Mouse (Mus musculus) adrenal gland, postnatal 4 days (tissue): ENCODE results near the gene Acsl4. TPM values are rescaled to one million over a fixed set of nuclear protein-coding genes. Genes with fewer than 3 reads are reported as not detected.
A peak's percentile ranks its signal among the peaks of the same experiment; 100 is the strongest.

Experiments used
- DNase-seq, 2 experiments: peaks; one replicate each; pipeline ENCODE4 v3.0.0; 2021 to 2022; ENCODE audit warnings: low spot score in 2 of 2, mixed read lengths in 2 of 2
- long read RNA-seq, 2 experiments: library from polyadenylated mRNA; stranded (forward); transcript quantifications; one replicate each; pipeline ENCODE4 v2.0.0; 2021
- total RNA-seq, 2 experiments: library from RNA; stranded (reverse); gene quantifications; 2 replicates each; pipeline ENCODE4 v1.2.3; 2021

Acsl4 gene
- 100 to 1,000 TPM; 132 to 144 TPM for total RNA-seq
- long read RNA-seq, experiment 1, full-length matches to known transcripts: 11 of 19 reads
- long read RNA-seq, experiment 1, partial matches to known transcripts: 4 of 19 reads
- long read RNA-seq, experiment 1, other reads (novel, unspliced or antisense): 4 of 19 reads
- long read RNA-seq, experiment 2, full-length matches to known transcripts: 96 of 134 reads
- long read RNA-seq, experiment 2, partial matches to known transcripts: 16 of 134 reads
- long read RNA-seq, experiment 2, other reads (novel, unspliced or antisense): 22 of 134 reads

- DNase-seq: peak; percentile 64 to 74
Measured at GRCm38 (mm10) chrX:142390247-142390908, at the start of gene Acsl4. Gene Acsl4, minus strand, starts transcription at chrX:142390535.

- DNase-seq: no peak
Measured at GRCm38 (mm10) chrX:142437971-142438504, 47.7 kb upstream of the Acsl4 start.

GRCm38 (mm10) chrX:142432846-142433245 lies 42.5 kb upstream of the Acsl4 start:
- no peak for DNase-seq

DNA sequence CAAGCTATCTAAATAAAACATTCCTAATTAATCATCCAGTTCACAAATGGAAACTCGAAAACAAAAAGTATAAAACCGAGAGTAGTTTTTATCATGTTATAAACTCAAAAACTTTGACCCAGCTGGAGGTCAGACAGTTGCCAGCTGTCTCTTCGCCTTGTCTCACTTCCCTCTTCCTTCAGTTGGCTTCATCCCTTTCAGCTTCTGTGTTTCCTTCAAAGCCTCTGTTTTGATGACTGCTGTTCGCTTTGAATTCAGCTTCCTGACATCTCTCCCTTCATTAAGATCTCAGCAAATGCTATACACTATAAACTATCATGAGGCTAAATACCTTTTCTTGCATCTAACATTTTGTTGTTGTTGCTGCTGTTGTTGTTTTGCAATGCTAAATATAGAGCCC lies 36.8 kb upstream of the Acsl4 start:
- DNase-seq: no peak

DNA sequence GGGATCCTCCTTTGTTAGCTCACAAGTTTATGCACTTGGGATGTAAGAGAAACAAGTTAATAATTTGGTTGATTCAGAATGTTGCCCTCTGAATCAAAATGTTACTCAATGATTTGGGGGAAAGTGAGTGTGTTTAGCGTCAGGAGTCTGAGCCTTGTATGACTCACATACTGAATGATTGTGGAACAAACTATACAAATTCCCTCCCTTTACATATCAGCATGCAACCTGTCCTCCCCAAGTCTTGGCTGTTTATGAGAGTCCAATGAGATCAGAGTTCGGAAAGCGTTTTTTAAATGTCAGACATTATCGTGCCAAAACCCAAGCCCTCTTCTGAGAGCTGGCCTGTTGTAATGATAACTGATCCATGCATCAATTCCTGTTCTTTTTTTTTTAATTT lies 36.3 kb upstream of the Acsl4 start:
- DNase-seq: no peak

- DNase-seq: no peak
Measured at GRCm38 (mm10) chrX:142413884-142414283, 23.5 kb upstream of the Acsl4 start.

DNA sequence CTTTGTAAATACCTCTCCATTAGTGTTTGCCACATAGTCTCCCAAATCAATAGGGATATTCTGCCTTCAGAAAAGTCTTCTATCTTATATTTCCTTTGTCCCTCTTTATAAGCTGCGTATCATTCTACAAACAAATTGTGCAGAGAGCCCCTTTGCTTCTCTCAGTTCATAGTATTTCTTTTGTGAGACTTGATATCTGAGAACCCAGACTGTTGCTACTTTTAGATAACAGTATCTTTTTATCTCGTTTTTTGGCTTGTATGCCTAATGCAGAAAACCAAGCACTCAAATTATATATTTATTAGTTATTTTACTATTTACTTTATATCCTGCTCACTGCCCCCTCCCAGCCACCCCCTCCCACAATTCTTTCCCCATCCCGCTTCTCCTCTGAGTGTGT lies 19.7 kb upstream of the Acsl4 start:
- DNase-seq: no peak

GRCm38 (mm10) chrX:142409338-142409737 lies 19.0 kb upstream of the Acsl4 start:
- DNase-seq: no peak

DNA sequence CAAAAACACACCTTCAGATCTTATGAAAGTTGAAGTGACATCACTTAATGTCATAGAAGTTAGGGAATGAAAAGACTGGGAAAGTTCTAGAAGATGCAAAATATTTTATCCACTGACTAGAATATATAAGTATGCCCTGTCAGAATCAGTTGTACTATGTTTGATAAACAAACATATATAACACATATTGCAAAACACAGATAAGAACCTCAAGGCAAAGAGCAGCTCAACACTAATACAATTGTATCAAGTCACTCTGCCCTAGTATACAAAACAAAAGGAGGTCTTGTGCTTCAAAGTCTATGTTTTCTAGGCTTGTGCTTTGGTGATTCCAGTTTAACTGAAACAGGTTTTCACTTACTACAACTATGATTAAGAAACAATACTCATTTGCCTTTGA lies 12.8 kb upstream of the Acsl4 start:
- no peak for DNase-seq

GRCm38 (mm10) chrX:142398621-142399020 lies 8.3 kb upstream of the Acsl4 start:
- DNase-seq: no peak

DNA sequence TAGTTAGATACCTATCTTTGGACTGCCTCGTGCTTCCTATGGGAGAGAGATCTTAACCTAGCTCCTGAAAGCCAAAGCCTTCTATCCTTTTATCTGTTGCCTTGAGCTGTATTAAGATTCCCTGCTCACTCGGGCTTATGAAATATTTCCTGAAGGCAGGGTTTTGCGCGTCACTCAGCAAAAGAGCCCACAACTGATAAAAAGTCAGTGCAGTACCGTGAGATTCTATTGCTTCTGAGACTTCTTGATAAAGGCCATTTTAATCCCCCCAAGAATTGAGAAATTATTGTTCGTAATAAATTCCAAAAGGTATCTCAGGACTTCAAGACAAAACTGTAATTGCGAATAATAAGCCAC lies 552 bp upstream of the Acsl4 start:
- DNase-seq: no peak

DNA sequence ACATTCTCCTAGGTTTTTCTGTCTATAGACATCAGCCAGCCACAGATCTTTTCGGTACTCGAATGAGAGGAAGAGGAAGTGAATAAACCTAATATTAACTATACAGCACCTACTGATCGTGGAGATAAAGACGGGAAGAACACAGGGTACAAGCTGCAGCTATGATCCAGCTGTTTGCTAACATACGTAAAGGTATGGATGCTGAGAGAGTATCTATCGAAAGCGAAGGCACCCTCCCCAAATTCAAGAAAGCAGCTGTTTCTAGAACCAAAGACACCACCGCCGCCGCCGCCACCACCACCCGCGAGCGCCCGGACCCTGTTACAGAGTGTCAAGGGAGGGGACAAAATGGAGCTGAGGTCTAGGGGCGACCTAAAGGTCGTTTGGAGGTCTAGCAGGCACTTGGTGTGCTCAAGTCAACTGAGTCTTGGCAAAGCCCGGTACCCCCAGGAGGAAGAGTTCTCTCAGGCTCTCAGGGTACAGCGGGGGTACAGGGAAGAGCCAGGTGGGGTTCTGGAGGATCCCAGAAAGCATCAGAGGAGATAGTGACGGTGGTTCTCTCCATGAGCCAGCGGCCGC lies 665 bp downstream of the Acsl4 start:
- no peak for DNase-seq

DNA sequence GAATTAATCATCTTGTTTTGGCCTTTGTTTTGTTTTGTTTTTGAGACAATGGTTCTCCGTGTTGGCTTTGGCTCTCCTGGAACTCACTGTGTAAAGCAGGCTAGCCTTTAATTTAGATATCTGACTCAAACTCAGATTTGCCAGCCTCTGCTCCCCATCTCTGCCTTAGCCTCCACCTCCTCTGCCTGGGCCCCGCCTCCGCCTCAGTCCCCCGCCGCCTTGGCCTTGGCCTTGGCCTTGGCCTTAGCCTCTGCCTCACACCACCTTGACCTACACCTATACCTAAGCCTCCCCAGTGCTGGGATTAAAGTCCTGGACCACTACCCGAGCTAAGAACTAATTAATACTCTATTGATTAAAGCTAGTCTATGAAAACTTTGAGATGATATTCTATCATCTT lies 2.2 kb downstream of the Acsl4 start:
- DNase-seq: no peak

DNA sequence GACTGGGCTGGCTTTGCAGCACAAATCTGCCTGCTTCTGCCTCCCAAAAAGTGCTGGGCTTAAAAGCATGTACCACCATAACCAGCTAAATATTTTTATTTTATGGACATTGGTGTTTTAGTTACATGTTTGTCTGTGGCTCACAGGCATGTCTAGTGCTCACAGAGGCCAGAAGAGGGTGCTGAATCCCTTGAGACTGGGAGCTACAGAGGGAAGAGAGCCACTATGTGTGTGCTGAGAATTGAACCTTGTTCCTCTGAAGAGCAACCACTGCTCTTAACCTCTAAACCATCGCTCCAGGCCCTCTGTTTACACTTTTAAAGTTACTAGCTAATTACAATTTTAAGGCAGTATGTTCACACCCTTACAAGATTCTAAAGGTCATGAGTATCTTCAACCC lies 2.7 kb downstream of the Acsl4 start:
- DNase-seq: no peak

DNA sequence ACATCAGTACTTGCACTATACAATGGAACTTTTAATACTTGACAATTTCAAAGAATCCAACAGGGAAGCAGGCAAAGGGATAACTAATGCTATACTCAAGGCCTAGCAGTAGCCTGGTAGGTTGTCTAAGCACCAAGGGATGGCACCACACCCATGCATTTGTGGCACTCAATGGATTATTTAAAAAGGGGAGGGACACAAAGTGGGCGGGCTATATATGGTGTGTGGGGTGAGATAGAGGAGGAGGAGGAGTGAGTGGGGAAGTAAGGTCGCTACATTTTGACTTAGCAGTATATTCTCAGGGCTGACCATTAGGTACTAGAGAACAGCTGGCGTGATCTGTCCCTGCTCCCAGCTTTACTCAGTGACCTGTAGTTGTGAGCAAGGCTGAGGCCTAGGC lies 5.4 kb downstream of the Acsl4 start:
- DNase-seq: no peak

GRCm38 (mm10) chrX:142379894-142380293 lies 10.4 kb downstream of the Acsl4 start:
- DNase-seq: no peak

- no peak for DNase-seq
Measured at GRCm38 (mm10) chrX:142378048-142378447, 12.3 kb downstream of the Acsl4 start.

DNA sequence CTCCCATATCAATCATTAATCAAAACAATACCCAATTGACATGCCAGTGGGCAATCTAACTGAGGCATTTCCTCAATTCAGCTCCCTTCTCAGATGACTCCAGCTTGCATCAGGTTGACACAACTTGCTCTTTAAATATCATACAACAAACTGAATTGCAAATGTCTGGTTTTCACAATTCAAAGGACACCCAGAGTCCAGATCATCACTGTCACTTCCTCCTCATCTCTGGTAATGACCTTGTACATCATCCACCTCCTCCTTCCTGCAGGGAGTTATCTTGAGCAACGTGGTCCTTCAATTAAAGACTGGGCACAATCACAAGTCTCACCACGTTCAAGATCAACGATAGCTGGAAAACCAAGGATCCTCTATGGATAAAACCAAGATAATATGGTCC lies 13.0 kb downstream of the Acsl4 start:
- DNase-seq: no peak

GRCm38 (mm10) chrX:142376747-142377146 lies 13.6 kb downstream of the Acsl4 start:
- DNase-seq: no peak

GRCm38 (mm10) chrX:142375519-142375918 lies 14.8 kb downstream of the Acsl4 start:
- no peak for DNase-seq

GRCm38 (mm10) chrX:142372393-142372792 lies 17.9 kb downstream of the Acsl4 start:
- DNase-seq: no peak

DNA sequence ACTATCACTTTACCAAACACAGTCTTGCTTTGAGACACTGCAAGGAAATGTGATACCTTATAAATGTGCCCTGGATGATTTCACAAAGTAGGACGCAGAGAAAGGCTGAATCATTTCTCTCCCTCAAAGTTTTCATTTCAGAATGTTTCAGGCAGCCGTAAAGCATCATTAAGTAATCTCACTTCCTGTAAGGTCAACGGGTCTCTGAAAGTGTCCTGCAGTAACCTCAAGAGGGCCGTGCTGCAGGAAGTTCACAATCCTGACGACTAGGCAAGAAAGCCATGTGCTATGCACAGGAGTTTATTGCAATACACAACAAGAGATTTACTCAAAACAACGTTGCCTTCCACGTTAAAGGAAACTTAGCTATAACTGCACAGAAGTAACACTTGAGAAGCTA lies 20.4 kb downstream of the Acsl4 start:
- no peak for DNase-seq

DNA sequence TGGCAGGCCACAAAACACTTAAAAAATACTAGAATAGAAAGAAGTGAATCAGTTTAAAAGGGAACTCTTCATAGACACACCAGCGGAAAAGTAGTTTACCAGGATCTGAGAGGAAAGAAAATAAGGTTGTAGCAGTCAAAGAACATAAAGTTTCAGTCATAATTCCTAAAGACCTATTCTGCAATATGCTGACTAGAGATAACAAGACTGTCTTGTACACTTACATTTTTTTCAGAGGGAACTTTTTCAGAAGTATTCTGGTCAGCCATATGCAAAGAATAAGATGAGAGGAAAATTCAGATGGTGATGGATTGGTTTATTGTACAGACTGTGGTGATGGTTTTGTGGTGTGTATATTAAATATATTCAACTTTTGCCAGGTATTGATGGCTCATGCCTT lies 26.5 kb downstream of the Acsl4 start:
- no peak for DNase-seq
